Mouse (Mus musculus): ENCODE measurements at regions not wholly inside any gene's neighbourhood (a gene's known extent, or its start where the extent isn't known, plus 50 kb on each side); places are given as distances from the start of the nearest gene placed in this dataset.

DNA sequence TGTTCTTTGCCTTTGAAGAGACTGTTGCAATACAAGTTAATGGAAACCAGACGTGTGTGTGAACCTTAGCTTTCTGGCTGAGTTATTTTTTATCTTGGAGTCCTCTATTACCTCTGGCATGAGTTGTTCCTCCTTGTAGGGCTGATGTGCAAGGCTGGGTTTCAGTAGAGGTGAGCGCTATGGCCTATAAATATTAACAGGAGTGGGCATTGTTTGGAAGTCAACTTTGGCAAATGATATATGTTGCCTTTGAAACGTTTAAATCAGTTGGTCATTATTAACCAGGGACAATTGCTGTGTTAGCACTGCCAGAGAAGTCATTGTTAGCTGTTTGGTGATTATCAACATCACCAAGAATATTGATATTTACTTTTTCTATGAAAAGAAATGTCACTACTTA is 1352.6 kb downstream of the Gsdmc2 start:
- Histone ChIP-seq H3K27ac (no peak overlapping the region), H3K9me3 (replicated peaks; ENCODE audit: low read length) (no peaks in the 10 kb centered on the region), H3K4me1 (replicated peaks; ENCODE audit: insufficient read depth, low read length) (0 out of 2 replicates have a peak, but pooled peaks cover 4% of the 10 kb centered on the region), H3K27me3 (ENCODE audit: insufficient read depth, low read length) (no peaks in the 10 kb centered on the region), H3K9ac (ENCODE audit: low read depth, low read length) (no peak overlapping the region), H3K36me3 (ENCODE audit: insufficient read depth, low read length) (no peaks in the 10 kb centered on the region), H3K4me2 (ENCODE audit: low read length) (no peak overlapping the region), H3K4me3 (replicated peaks; ENCODE audit: low read depth, low read length) (no peak overlapping the region)
- no peak for TF ChIP-seq CTCF (IDR thresholded peaks at IDR 0.05; ENCODE audit: low read depth)
- 30% methylated on average over 3 of the region's 3 CpGs for WGBS
- ATAC-seq (replicated peaks; ENCODE audit: low FRiP score, low read depth), result no peak
- DNase-seq (ENCODE audit: low spot score), result peak; percentile 6

DNA sequence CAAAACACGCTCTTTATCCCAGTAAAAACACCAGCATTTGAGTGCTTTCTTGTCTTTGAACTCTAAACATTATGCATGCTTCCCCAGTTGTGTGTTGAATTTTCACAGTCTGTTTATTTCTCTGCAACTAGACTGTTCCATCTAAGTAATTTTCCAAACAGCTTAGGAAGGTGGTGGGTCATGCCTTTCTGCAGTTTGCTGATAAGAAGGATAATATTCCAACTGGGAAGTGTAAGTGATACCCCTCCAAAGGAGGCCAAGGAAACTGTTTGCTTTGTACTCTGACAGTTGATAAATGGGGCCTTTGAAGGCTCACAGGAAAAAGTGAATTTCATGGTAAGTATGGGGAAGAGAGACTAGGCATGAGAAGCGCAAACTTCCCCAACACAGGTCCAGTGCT is 1354.4 kb downstream of the Gsdmc2 start:
- no peaks in the 10 kb centered on the region for H3K36me3 ChIP-seq (ENCODE audit: insufficient read depth, low read length)
- TF ChIP-seq CTCF (IDR thresholded peaks at IDR 0.05; ENCODE audit: low read depth), result no peak
- DNase-seq (ENCODE audit: low spot score), result peak; percentile 10
- no peak overlapping the region for H3K4me2 ChIP-seq (ENCODE audit: low read length)
- ATAC-seq (replicated peaks; ENCODE audit: low FRiP score, low read depth), result no peak
- 53% methylated on average over 2 of the region's 2 CpGs for WGBS
- H3K27me3 ChIP-seq (ENCODE audit: insufficient read depth, low read length), result no peaks in the 10 kb centered on the region
- H3K9ac ChIP-seq (ENCODE audit: low read depth, low read length), result no peak overlapping the region
- H3K4me3 ChIP-seq (replicated peaks; ENCODE audit: low read depth, low read length), result no peak overlapping the region
- no peaks in the 10 kb centered on the region for H3K9me3 ChIP-seq (replicated peaks; ENCODE audit: low read length)
- H3K4me1 ChIP-seq (replicated peaks; ENCODE audit: insufficient read depth, low read length), result no peaks in the 10 kb centered on the region
- H3K27ac ChIP-seq, result no peak overlapping the region

DNA sequence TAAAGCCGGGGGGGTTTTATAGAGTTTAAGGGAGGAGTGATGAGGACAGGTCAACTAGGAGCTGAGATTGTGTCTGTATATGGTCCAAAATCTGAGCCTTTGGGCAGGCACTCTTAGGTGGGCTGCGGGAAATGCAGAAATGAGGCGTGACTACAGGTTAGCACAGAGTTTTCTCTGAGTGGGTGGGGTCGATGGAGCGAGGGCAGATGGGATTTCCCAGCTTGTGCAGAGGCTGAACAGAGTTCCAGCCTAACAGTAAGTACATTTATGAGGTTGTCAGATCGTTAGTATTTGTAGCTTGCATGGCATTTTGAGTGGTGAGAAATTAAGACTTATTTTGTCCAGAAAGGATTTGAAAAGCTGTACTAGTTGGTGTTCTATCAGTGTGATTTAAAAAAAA is 1358.4 kb downstream of the Gsdmc2 start:
- H3K4me2 ChIP-seq (ENCODE audit: low read length), result no peak overlapping the region
- H3K27ac ChIP-seq, result no peak overlapping the region
- 46% methylated on average over 6 of the region's 6 CpGs for WGBS
- TF ChIP-seq CTCF (IDR thresholded peaks at IDR 0.05; ENCODE audit: low read depth), result no peak
- H3K27me3 ChIP-seq (ENCODE audit: insufficient read depth, low read length), result no peaks in the 10 kb centered on the region
- H3K36me3 ChIP-seq (ENCODE audit: insufficient read depth, low read length), result no peaks in the 10 kb centered on the region
- DNase-seq (ENCODE audit: low spot score) (no peak), ATAC-seq (replicated peaks; ENCODE audit: low FRiP score, low read depth) (no peak)
- H3K9me3 ChIP-seq (replicated peaks; ENCODE audit: low read length), result no peaks in the 10 kb centered on the region
- H3K9ac ChIP-seq (ENCODE audit: low read depth, low read length), result no peak overlapping the region
- no peaks in the 10 kb centered on the region for H3K4me1 ChIP-seq (replicated peaks; ENCODE audit: insufficient read depth, low read length)
- H3K4me3 ChIP-seq (replicated peaks; ENCODE audit: low read depth, low read length), result no peak overlapping the region

DNA sequence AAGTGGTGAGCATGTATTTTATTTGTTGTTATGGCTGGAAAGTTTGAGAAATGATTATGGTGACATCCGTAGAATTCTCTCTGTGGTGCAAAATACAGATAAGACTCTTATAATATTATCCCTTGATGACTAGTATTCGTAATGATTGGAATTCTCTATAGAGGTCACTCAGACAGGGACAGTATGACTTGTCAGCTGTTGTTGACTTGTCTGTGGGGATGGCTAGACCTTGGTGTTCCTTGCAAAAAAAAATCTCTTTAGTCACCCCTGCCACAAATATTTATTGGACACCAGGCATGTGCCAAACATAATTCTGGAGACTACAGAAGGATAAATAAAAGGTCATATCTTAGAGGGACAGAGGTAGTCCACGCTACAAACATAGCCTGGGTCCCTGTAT is 1360.6 kb downstream of the Gsdmc2 start:
- Histone ChIP-seq H3K4me3 (replicated peaks; ENCODE audit: low read depth, low read length) (no peak overlapping the region), H3K9ac (ENCODE audit: low read depth, low read length) (no peak overlapping the region), H3K4me2 (ENCODE audit: low read length) (no peak overlapping the region), H3K27ac (no peak overlapping the region), H3K27me3 (ENCODE audit: insufficient read depth, low read length) (no peaks in the 10 kb centered on the region), H3K36me3 (ENCODE audit: insufficient read depth, low read length) (no peaks in the 10 kb centered on the region), H3K4me1 (replicated peaks; ENCODE audit: insufficient read depth, low read length) (no peaks in the 10 kb centered on the region), H3K9me3 (replicated peaks; ENCODE audit: low read length) (no peaks in the 10 kb centered on the region)
- ATAC-seq (replicated peaks; ENCODE audit: low FRiP score, low read depth) (no peak), DNase-seq (ENCODE audit: low spot score) (no peak)
- 90% methylated on average over 3 of the region's 3 CpGs for WGBS
- TF ChIP-seq CTCF (IDR thresholded peaks at IDR 0.05; ENCODE audit: low read depth), result no peak

DNA sequence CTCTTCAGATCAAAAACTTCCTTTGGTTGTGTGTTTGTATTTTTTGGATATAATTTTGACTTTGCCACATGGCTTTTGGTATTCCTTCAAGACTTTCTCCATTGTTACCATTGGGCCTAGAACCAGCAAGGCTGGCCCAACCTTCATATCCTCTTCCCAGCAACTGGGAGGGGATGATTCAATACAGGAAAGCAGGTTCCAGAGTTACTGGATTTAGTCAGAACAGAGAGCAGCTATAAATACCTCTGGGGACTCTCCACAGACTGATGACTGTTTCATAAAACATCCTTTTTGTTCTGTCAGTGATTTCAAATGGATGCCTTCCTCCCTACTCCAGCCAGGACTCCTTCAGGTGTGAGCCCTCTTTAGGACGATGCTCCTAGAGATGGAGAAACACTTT is 1361.4 kb downstream of the Gsdmc2 start:
- Histone ChIP-seq H3K4me2 (ENCODE audit: low read length) (no peak overlapping the region), H3K27ac (no peak overlapping the region), H3K36me3 (ENCODE audit: insufficient read depth, low read length) (no peaks in the 10 kb centered on the region), H3K4me3 (replicated peaks; ENCODE audit: low read depth, low read length) (no peak overlapping the region), H3K9me3 (replicated peaks; ENCODE audit: low read length) (no peaks in the 10 kb centered on the region), H3K9ac (ENCODE audit: low read depth, low read length) (no peak overlapping the region), H3K4me1 (replicated peaks; ENCODE audit: insufficient read depth, low read length) (no peaks in the 10 kb centered on the region), H3K27me3 (ENCODE audit: insufficient read depth, low read length) (no peaks in the 10 kb centered on the region)
- WGBS, result 77% methylated on average over 1 of the region's 1 CpGs
- no peak for TF ChIP-seq CTCF (IDR thresholded peaks at IDR 0.05; ENCODE audit: low read depth)
- ATAC-seq (replicated peaks; ENCODE audit: low FRiP score, low read depth) (no peak), DNase-seq (ENCODE audit: low spot score) (no peak)

DNA sequence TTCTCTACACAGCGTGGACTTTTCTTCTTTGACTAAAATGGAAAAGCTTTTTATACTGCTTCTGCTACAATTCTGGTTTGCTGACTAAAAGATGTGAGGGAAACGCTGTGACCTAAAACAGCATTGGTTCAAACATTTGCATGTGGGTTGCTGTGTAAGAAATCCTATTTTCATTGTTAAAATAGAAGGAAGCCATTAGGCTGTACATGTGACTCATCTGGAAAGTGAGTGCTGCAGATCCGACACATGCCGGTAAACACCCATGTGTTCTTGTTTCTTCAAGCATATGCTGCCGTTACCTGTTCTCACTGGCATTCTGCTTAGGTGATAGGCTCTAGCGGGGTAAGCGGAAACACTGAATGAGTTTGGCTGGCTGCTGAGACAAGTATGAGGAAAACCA is 1362.6 kb downstream of the Gsdmc2 start:
- no peak for DNase-seq (ENCODE audit: low spot score)
- no peak for ATAC-seq (replicated peaks; ENCODE audit: low FRiP score, low read depth)
- 82% methylated on average over 7 of the region's 7 CpGs for WGBS
- no peaks in the 10 kb centered on the region for H3K9me3 ChIP-seq (replicated peaks; ENCODE audit: low read length)
- no peaks in the 10 kb centered on the region for H3K4me1 ChIP-seq (replicated peaks; ENCODE audit: insufficient read depth, low read length)
- H3K36me3 ChIP-seq (ENCODE audit: insufficient read depth, low read length), result no peaks in the 10 kb centered on the region
- no peak overlapping the region for H3K27ac ChIP-seq
- H3K4me3 ChIP-seq (replicated peaks; ENCODE audit: low read depth, low read length), result no peak overlapping the region
- H3K9ac ChIP-seq (ENCODE audit: low read depth, low read length), result no peak overlapping the region
- no peak overlapping the region for H3K4me2 ChIP-seq (ENCODE audit: low read length)
- TF ChIP-seq CTCF (IDR thresholded peaks at IDR 0.05; ENCODE audit: low read depth), result no peak
- H3K27me3 ChIP-seq (ENCODE audit: insufficient read depth, low read length), result no peaks in the 10 kb centered on the region

DNA sequence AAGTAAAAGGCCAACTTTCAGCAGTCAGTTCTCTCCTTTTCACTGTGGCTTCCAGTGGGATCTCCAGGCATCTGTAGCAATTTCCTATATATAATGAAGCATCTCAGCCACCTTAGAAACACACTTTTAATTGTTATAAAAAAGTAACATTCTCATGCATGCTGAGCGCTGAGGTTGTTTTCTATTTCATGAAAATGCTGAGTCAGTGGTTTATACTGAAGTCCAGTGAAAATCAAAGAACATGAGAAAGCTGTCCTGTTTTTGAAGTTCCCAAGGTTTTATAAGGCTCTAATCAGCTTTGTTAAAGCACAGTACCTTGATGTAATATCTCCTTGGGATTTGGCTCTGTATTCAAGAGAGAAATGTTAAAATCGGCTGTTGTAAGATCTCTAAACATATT is 1367.2 kb downstream of the Gsdmc2 start:
- Histone ChIP-seq H3K4me3 (replicated peaks; ENCODE audit: low read depth, low read length) (no peak overlapping the region), H3K9me3 (replicated peaks; ENCODE audit: low read length) (no peaks in the 10 kb centered on the region), H3K4me1 (replicated peaks; ENCODE audit: insufficient read depth, low read length) (no peaks in the 10 kb centered on the region), H3K36me3 (ENCODE audit: insufficient read depth, low read length) (no peaks in the 10 kb centered on the region), H3K27me3 (ENCODE audit: insufficient read depth, low read length) (no peaks in the 10 kb centered on the region), H3K9ac (ENCODE audit: low read depth, low read length) (no peak overlapping the region), H3K4me2 (ENCODE audit: low read length) (no peak overlapping the region), H3K27ac (no peak overlapping the region)
- DNase-seq (ENCODE audit: low spot score), result no peak
- TF ChIP-seq CTCF (IDR thresholded peaks at IDR 0.05; ENCODE audit: low read depth), result no peak
- no peak for ATAC-seq (replicated peaks; ENCODE audit: low FRiP score, low read depth)
- 89% methylated on average over 2 of the region's 2 CpGs for WGBS
